Mouse (Mus musculus): ENCODE results near the gene Mamld1. TPM values are rescaled to one million over a fixed set of nuclear protein-coding genes. Genes with fewer than 3 reads are reported as not detected.
"Not testable (repeated sequence)": the region's sequence is repeated elsewhere in the genome, so short reads cannot be mapped to it uniquely, and the experiment has no call there.

The Mamld1 gene
- 23.7 and 29.1 TPM in 2 replicates for polyA plus RNA-seq (2012; rRNA removed)

GRCm38 (mm10) chrX:71049864-71050576 is at the start of gene Mamld1:
Gene Mamld1, plus strand, starts transcription at chrX:71050256.
- DNase-seq, result peak; percentile 89 to 91
- Histone ChIP-seq H3K27ac (ENCODE audit: insufficient read depth, low read length) (peak within 1 kb of the TSS; percentile 96), H3K27me3 (ENCODE audit: control insufficient read depth, insufficient read depth, low read length) (no peaks in the 10 kb centered on the region), H3K4me1 (ENCODE audit: control insufficient read depth, insufficient read depth, low read length) (peaks cover 3% of the 10 kb centered on the region; the same call in 1 of the 2 replicates), H3K4me3 (replicated peaks; ENCODE audit: insufficient read depth, low read depth, low read length) (peak within 1 kb of the TSS; percentile 98)
- TF ChIP-seq CTCF (IDR thresholded peaks at IDR 0.05; ENCODE audit: borderline replicate concordance, insufficient read depth, low read depth, low read length), result no peak
- TF ChIP-seq POLR2A (IDR thresholded peaks at IDR 0.05; ENCODE audit: borderline replicate concordance, insufficient read depth, low read length), result peak; percentile 62; the same call in 1 of the 2 replicates
- 10% methylated on average over 41 of the region's 50 CpGs for WGBS

DNA sequence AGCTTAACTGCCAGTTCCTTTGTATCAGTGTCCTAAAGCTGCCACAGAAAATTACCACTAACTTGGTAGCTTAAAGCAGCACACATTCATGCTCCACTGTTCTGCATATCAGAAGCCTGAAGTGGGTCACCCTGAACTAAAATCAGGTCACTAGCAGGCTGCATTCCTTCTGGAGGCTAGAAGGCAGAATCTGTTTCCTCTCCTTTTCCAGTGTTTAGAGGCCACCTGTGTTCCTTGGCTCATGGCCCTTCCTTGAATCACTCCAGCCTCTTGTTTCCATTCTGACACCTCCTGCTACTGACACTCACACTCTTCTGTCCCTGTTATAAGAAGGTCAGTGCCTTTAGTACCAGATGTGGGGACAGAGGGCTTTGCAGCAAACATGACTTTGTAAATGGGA is 25.3 kb upstream of the Mamld1 start:
- TF ChIP-seq POLR2A (IDR thresholded peaks at IDR 0.05; ENCODE audit: borderline replicate concordance, insufficient read depth, low read length) (no peak), CTCF (IDR thresholded peaks at IDR 0.05; ENCODE audit: borderline replicate concordance, insufficient read depth, low read depth, low read length) (no peak)
- Histone ChIP-seq H3K4me3 (replicated peaks; ENCODE audit: insufficient read depth, low read depth, low read length) (no peak overlapping the region), H3K27ac (ENCODE audit: insufficient read depth, low read length) (no peak overlapping the region), H3K4me1 (ENCODE audit: control insufficient read depth, insufficient read depth, low read length) (peaks cover 3% of the 10 kb centered on the region; the same call in 1 of the 2 replicates), H3K27me3 (ENCODE audit: control insufficient read depth, insufficient read depth, low read length) (no peaks in the 10 kb centered on the region)
- peak; percentile 36 to 69 for DNase-seq

DNA sequence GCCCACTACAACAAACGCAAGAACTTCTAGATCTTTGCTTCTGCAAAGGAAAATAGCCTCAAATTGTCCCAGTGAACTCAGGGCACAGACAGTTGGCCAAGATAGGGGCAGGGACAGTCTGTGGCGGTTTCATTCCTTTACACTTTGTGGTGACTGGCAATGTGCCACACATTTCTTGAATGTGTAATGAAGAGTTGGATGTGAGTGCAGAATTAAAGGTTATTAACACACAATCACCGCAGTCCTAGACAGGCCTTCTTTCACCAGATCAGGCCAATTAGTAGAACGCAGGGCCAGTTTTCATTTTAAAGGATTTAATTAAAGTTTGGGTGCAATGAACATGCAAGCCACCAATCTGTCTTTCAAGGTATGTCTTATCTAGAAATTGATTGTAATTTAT is 22.0 kb upstream of the Mamld1 start:
- Histone ChIP-seq H3K27ac (ENCODE audit: insufficient read depth, low read length) (no peak overlapping the region), H3K4me1 (ENCODE audit: control insufficient read depth, insufficient read depth, low read length) (peaks cover 3% of the 10 kb centered on the region; the same call in 1 of the 2 replicates), H3K4me3 (replicated peaks; ENCODE audit: insufficient read depth, low read depth, low read length) (no peak overlapping the region), H3K27me3 (ENCODE audit: control insufficient read depth, insufficient read depth, low read length) (no peaks in the 10 kb centered on the region)
- TF ChIP-seq POLR2A (IDR thresholded peaks at IDR 0.05; ENCODE audit: borderline replicate concordance, insufficient read depth, low read length), result no peak
- TF ChIP-seq CTCF (IDR thresholded peaks at IDR 0.05; ENCODE audit: borderline replicate concordance, insufficient read depth, low read depth, low read length), result no peak
- WGBS, result 82% methylated on average over 4 of the region's 4 CpGs
- no peak for DNase-seq

DNA sequence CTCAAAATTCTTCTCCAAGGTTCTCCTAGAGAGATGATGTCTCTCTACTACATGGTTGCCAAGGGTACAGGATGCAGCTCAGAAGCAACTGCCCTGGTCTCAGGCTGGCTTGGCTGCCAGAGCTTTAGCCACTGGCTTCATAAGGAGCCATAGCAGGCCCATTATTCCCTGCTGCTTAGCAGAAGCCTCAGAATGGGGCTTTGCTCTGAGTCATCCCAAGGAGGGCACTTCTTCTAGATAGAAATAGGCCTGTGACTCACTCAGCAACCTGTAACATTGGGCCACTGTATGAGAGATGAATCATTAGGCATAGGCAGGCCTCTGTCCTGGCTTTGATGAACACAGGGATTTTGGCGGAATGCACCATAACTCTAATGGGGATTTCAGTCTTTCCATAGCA is 21.1 kb upstream of the Mamld1 start:
- peak in 1 of 2 experiments; percentile 47 for DNase-seq
- H3K4me1 ChIP-seq (ENCODE audit: control insufficient read depth, insufficient read depth, low read length); H3K4me3 ChIP-seq (replicated peaks; ENCODE audit: insufficient read depth, low read depth, low read length); H3K27me3 ChIP-seq (ENCODE audit: control insufficient read depth, insufficient read depth, low read length); H3K27ac ChIP-seq (ENCODE audit: insufficient read depth, low read length): not testable (repeated sequence)
- 57% methylated on average over 1 of the region's 1 CpGs for WGBS

GRCm38 (mm10) chrX:71050677-71051311 is 738 bp downstream of the Mamld1 start:
- peak; percentile 40 to 56 for DNase-seq
- Histone ChIP-seq H3K4me3 (replicated peaks; ENCODE audit: insufficient read depth, low read depth, low read length) (peak overlapping the region; percentile 98), H3K27me3 (ENCODE audit: control insufficient read depth, insufficient read depth, low read length) (no peaks in the 10 kb centered on the region), H3K4me1 (ENCODE audit: control insufficient read depth, insufficient read depth, low read length) (peaks cover 3% of the 10 kb centered on the region; the same call in 1 of the 2 replicates), H3K27ac (ENCODE audit: insufficient read depth, low read length) (peak overlapping the region; percentile 96)
- 4% methylated on average over 26 of the region's 26 CpGs for WGBS
- TF ChIP-seq POLR2A (IDR thresholded peaks at IDR 0.05; ENCODE audit: borderline replicate concordance, insufficient read depth, low read length) (no peak), CTCF (IDR thresholded peaks at IDR 0.05; ENCODE audit: borderline replicate concordance, insufficient read depth, low read depth, low read length) (no peak)

GRCm38 (mm10) chrX:71051361-71052114 is 1.5 kb downstream of the Mamld1 start:
- peak overlapping the region; percentile 98 for H3K4me3 ChIP-seq (replicated peaks; ENCODE audit: insufficient read depth, low read depth, low read length)
- 14% methylated on average over 30 of the region's 30 CpGs for WGBS
- peaks cover 5% of the 10 kb centered on the region for H3K4me1 ChIP-seq (ENCODE audit: control insufficient read depth, insufficient read depth, low read length)
- no peaks in the 10 kb centered on the region for H3K27me3 ChIP-seq (ENCODE audit: control insufficient read depth, insufficient read depth, low read length)
- H3K27ac ChIP-seq (ENCODE audit: insufficient read depth, low read length), result peak overlapping the region; percentile 96
- DNase-seq, result peak; percentile 50 to 59
- TF ChIP-seq CTCF (IDR thresholded peaks at IDR 0.05; ENCODE audit: borderline replicate concordance, insufficient read depth, low read depth, low read length) (no peak), POLR2A (IDR thresholded peaks at IDR 0.05; ENCODE audit: borderline replicate concordance, insufficient read depth, low read length) (no peak)

- H3K27me3 ChIP-seq (ENCODE audit: control insufficient read depth, insufficient read depth, low read length), result no peaks in the 10 kb centered on the region
- TF ChIP-seq CTCF (IDR thresholded peaks at IDR 0.05; ENCODE audit: borderline replicate concordance, insufficient read depth, low read depth, low read length), result peak; percentile 66
- TF ChIP-seq POLR2A (IDR thresholded peaks at IDR 0.05; ENCODE audit: borderline replicate concordance, insufficient read depth, low read length), result 0 out of 2 replicates have a peak, but pooled peaks have one; percentile 16
Measured at GRCm38 (mm10) chrX:71052115-71052478, 2.0 kb downstream of the Mamld1 start.

More at GRCm38 (mm10) chrX:71052115-71052478, 2.0 kb downstream of the Mamld1 start:
- peak; percentile 84 to 89 for DNase-seq
- Histone ChIP-seq H3K4me1 (ENCODE audit: control insufficient read depth, insufficient read depth, low read length) (peaks cover 7% of the 10 kb centered on the region), H3K4me3 (replicated peaks; ENCODE audit: insufficient read depth, low read depth, low read length) (peak overlapping the region; percentile 98), H3K27ac (ENCODE audit: insufficient read depth, low read length) (peak overlapping the region; percentile 90)
- 7% methylated on average over 18 of the region's 19 CpGs for WGBS

Measured in cerebellum, adult 2 months (tissue).